Mouse (Mus musculus): ENCODE data around the gene Gemin7.

Gemin7 gene

GRCm38 (mm10) chr7:19575559-19575958 lies 1.8 kb downstream of the Gemin7 start:
- no peak for DNase-seq

DNA sequence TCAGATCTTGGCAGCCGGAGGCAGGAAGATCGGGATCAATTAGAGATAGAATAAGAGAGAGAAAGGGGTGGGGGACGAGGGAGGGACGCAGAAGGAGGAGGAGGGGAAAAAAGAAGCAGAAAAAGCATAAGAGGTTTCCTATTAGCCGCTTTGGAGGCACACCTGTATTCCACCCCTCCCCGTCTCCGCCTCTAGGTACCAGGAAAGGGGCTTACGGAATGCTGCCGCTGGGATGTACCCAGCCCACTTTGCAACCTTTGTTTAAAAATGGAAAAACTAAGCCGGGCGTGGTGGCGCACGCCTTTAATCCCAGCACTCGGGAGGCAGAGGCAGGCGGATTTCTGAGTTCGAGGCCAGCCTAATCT lies 3.6 kb downstream of the Gemin7 start:
- no peak for DNase-seq

DNA sequence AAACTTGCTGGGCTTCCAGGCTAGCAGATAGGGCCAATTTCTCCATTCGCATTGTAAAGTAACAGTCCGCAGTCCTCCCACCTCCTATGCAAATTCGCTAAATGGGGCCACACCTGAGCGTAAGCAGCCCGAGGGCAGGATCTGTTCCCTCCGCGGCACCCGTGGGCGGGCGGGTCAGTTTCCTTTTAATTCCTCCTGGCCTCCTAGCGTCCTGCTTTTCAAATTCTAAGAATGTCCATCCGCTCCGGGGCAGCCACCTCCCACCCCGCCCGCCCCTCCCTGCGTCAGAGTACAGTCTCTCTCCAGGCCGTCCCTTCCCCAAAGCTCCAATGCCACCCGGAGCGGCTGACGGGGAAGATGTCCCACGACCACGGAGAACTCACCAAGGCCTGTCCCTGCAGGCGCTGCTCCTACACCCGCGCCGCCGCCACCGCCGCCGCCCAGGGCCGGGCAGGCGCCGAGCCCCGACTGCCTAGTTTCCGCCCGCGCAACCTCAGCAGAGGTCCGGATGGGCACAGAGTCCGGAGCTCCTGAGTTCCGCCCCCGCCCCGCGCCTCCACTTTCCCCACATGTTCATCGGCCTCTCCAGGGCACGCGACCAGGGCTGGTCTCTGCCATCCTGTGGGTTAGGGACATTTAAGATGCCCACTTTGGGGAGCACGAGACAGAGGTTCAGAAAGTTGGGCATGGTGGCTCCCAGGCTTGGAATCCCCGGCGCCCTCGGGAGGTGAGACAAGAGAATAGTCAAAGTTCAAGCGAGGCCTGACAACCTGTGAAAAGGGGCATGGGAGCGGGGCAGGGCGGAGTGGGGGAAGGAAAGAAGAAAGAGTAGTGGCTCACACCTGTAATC lies 4.2 kb downstream of the Gemin7 start:
- DNase-seq = peak; percentile 86 to 88

DNA sequence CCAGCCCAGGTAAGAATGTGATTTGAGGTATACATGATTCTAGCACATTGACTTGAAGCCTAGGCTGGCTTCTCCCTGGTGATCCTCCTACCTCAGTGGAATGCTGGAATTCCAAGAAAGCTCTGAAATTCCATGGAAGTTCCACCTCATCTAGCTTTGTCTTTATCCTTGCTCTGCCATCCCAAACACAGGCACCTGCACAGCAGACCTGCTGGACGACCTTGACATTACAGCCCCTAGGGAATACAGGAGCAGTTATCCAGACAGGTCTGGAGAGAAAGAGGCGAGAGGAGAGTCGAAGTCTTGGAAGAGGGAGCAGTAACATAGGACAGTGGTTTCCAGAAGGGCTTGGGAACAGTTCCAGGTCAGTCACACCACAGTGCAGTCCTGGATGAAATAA lies 7.7 kb downstream of the Gemin7 start:
- no peak for DNase-seq

DNA sequence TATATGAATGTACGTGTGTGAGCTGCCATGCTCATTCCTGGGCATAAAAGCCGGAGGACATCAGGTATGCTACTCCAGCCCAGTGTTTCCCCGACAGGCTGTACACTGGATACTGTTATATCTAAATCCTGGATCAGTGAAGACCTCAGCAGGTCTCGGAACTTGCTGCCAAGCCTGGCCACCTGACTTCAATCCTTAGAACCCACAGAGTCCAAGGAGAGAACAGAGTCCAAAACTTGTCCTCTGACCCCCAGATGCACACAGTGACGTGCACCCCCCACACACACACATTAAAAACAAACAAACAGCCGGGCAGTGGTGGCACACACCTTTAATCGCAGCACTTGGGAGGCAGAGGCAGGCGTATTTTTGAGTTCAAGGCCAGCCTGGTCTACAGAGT lies 10.0 kb downstream of the Gemin7 start:
- no peak for DNase-seq

DNA sequence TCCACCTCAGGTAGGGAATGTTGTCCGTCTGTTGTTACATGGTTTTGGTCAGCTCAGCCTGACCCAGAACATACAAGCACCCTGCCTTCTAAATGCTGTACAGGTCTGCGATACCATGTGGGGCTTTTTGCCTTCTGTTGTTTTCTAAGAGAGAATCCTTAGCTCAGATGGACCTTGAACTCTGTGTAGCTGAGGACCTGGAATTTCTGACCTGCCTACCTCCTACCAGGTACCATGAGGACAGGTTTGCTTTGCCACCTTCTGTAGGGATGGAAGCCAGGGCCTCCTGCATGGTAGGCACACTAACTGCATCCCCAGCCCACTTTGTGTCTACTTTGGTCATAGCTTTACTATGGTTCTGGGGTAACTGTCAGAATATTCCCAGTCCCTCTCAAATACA lies 11.6 kb downstream of the Gemin7 start:
- no peak for DNase-seq

- no peak for DNase-seq
Measured at GRCm38 (mm10) chr7:19564455-19564854, 12.9 kb downstream of the Gemin7 start.

- no peak for DNase-seq
Measured at GRCm38 (mm10) chr7:19563884-19564283, 13.5 kb downstream of the Gemin7 start.

- peak; percentile 38 to 49 for DNase-seq
Measured at GRCm38 (mm10) chr7:19562643-19563410, 14.6 kb downstream of the Gemin7 start, which contains the start of gene Ppp1r37. Ppp1r37 (minus strand) TSS chr7:19563076.

- DNase-seq = peak; percentile 95 to 97
Measured at GRCm38 (mm10) chr7:19561765-19562642, 15.4 kb downstream of the Gemin7 start.

DNA sequence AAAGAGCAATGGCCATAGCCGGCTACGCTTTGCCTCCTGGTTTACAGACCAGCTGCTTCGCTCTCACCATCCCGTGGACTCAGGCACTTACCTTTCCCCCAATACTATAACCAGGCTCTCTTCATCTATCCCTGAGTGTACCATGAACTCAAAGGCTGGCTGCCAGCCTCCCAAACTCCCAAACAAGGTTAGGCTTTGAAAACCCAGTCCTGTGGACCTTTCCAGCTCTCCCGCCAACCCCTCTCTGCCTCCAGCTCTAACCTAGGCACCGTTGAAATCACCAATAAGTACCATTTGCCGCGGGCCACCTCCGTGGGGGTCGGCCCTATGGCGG lies 16.0 kb downstream of the Gemin7 start:
- DNase-seq = no peak

- no peak for DNase-seq
Measured at GRCm38 (mm10) chr7:19560491-19561260, 16.7 kb downstream of the Gemin7 start.

DNA sequence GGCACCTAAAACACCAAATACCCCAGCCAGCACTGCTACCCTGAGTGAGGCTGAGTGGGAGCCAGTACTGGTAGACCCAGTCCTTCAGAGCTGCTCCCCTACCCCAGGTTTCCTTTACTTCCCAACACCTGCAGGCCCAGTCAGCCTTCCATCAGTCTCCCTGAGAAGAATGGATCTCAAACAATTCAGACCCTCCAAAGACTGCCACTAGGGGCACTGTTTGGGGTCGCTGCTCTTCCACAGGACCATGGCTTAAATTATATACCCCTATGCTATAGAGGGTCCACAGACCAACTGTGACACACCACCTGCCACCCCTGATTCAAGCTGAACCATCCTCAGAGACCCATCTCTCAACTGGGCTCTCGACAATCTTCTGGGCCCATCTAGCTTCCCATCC lies 18.4 kb downstream of the Gemin7 start:
- no peak for DNase-seq

- no peak for DNase-seq
Measured at GRCm38 (mm10) chr7:19557982-19558900, 19.2 kb downstream of the Gemin7 start.

DNA sequence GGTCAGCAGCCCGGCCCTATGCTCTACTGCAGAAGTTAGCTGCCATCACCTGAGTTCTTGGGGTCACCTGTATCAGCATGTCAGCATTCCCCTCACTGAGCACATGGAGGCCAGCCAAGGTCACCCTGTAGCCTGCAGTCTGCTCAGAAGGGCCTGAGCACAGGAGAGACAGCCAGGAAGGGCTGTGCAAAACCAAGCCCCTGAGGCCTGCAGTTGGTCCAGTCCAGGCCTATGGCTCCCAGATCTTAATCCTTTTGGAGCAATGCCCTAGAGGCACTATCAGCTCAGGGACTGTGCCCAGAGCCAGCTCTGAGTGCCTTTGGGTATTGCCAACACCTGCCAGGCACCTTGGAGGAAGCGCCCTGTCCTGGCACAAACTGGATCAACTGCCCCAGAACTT lies 20.3 kb downstream of the Gemin7 start:
- peak in 1 of 2 experiments; percentile 53 for DNase-seq

DNA sequence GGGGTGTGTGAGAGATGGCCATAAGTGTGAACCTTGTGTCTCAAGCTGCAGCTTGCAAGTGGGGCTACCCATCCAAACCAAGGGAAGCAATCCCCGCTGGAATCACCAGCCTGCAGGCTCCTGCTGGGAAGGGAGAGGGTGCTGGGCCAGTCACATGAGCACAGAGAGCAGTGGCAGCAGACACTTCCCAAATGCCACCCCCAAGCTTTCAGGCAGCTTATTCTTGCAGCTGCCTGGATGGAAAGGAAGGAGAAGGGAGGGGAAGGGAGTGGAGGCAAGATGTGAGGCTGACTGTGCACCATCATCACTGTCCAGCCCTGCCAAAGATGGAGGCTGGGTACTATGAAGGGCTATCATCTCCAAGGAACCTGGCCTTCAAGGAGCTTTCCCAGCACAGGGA lies 23.2 kb downstream of the Gemin7 start:
- DNase-seq = no peak

GRCm38 (mm10) chr7:19552443-19552842 lies 25.0 kb downstream of the Gemin7 start:
- DNase-seq = no peak

DNA sequence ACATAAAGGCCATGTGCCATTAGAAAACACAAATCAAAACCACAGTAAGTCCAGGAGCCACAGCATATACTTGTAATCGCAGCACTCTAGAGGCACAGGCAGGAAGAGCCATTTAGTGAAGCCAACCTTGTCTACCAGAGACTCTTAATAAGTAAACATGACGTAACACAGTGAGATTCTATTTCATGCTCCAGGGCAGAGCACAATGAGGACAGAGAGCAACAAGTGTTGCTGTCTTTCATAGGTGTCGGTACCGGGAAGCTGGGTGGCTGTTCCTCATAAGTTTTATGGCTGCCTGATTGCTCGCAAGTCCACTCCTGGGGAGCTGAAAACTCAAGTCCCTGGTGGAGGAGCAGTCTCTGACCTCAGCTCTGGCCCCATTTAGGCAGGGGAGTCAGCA lies 25.8 kb downstream of the Gemin7 start:
- DNase-seq = no peak

DNA sequence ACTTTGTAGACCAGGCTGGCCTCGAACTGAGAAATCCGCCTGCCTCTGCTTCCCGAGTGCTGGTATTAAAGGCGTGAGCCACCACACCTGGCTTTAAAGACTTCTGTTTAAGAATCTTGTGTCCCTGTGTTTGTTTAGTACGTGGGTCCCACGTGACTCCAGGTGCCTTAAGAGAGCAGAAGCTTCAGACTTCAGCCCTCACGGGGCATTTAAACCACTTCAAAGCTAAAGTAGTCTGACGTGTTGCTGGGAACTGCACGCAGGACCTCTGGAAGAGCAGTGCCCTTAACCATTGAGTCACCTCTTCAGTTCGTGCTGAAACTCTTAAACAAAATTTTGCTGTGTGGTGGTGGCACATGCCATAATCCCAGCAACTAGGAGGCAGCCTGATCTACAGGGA lies 28.0 kb downstream of the Gemin7 start:
- no peak for DNase-seq

DNA sequence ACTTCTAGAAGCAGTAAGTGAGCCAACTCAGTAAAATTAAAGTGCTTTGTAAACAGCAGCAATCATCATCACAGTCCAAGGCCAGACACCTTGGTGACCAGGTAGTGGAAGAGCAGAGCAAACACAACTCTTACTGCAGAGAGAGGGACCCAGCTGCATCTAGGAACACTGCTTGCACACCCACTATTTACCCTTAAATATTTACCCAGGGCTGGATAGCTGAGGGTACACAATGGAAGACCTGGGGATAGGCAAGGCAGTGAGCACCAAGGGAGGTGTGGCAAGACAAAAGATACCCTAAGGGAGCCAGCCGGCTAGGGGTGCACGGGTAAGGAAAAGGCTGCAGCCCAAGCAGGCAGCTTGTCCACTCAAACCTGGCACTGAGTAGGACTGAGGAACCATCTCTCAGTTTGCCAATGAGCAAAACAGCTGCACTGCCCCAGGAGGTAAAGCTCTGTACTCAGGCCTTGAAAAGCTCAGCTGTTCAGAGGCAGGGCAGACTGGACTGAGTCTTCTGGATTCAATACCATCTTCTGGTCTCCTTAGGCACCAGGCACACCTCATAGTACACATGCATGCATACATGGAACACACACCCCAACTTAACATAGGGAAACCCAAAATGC lies 29.9 kb downstream of the Gemin7 start:
- no peak for DNase-seq

- no peak for DNase-seq
Measured at GRCm38 (mm10) chr7:19546007-19546406, 31.4 kb downstream of the Gemin7 start.
